Mouse (Mus musculus) granulocyte monocyte progenitor cell, adult 5-6 weeks (primary cell): ENCODE data around the gene Tmem201. TPM values are rescaled to one million over a fixed set of nuclear protein-coding genes. Genes with fewer than 3 reads are reported as not detected.

ENCODE experiments used
- ATAC-seq: replicated peaks from 2 replicates; pipeline ENCODE4 v1.8.0; 2016; ENCODE audit warnings: mild to moderate bottlenecking, moderate TSS enrichment, inconsistent platforms; ENCODE audit not compliant: poor library complexity, severe bottlenecking
- total RNA-seq, 2 experiments: library from RNA; stranded (forward) in 1 of 2; stranded (reverse) in 1 of 2; fragments of 200-712, 200-1000 nt in 1 of 2; fragments of >200 nt in 1 of 2; fragmentation: Nextera tagmentation in 1 of 2; gene quantifications; 2 replicates each; pipeline ENCODE4 v1.2.3; 2014 to 2017

Gene Tmem201
- total RNA-seq, 2 experiments from 2014 or later = 7.1 to 14.0 TPM

DNA sequence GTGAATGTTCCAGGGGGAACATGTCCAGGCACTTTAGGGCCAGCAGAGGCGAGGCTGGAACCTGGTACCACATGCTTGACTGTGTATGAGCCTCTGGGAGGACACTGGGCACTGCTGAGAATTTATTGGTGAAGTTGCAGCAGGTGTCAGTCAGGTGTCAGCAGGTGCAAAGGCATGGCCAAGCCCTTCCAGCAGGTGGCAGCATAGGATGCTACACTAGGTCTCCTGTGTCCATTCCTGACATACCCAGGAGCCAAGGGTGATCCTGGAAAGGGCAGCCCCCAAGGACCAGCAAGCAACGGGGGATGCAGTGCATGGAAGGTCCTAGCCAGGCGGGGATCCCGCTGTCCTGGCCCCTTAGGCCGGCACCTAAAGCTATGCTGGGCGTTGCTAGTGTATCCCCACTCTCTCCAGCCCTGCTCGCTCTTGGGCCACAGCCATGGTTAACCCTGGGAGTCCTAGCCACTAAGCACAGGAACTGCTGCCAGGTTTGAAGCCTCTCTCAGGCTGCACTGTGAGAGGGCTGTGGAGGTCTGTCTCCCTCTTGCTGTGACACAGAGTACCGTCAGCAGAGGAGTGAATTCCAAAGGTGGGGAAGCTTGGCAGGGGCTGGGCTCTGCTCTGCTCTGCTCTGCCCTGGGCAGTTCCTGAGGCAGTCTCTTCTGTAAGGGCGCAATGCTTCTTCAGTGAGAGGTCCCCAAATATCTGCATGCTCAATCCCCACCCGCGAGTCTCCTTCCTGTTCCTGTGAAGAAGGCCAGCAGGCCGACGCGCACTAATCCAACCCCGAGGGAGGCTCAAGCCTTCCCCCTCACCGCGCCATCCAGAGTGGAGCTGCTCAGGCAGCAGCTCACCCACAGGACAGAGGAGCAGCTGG is 13.8 kb downstream of the Tmem201 start:
- ATAC-seq = no peak

DNA sequence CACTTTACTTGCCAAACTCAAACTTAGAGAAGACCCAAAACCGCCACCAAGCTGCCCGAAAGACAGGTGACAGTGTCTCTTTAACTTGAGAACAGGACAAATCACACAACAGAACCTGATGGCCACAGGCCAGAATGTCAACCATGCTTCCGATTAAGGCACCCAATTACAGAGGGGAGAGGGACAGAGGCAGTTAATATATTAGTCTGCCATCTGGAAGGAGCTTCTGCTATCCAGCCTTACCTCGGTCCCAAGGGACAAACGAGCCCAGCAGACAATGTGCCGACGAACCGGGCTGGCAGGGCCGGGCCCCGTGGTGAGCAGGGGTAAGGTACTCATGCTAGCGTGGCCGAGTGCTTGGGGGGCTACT is 14.8 kb downstream of the Tmem201 start:
- no peak for ATAC-seq

DNA sequence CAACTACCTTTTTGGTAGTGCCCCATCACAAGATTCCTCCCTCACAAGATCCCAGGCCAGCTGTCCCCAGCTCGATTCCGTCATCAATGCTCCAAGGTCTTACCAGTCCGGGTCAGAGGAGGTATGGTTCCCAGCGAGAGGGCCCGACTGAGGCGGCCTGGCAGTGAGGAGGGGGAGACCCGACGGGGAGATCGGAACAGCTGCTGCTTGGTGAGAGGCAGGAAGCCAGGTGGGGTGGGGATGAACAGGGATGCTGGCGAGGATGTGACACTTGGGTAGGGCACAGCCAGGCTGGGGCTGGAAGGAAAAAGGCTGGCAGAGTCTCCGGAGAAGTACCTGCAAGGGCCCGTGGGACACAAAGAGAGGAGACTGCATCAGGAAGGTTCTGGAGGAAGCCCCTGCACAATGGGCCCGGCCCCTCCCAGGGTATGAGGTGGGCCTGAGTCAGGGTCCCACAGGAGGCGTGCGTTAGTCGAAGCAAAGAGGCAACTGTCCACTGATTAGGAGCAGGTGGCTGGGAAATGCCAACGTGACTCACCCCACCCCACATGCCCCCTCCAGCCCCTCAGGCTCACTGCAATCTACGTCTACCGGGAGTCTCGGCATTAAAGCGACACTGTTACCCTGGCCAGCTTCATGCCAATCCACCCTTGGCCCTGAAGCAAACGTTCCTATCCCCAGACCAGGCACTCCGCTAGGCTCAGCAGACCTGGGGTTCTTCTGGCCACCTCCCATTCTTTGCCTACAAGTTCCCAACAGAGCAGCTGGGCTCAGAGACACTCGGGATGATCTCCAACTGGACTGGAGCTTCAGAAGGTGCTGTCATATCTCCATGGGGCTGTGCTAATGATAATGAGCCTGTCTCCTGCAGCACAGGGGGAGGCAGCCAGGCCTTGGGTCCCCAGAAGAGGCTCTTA is 15.5 kb downstream of the Tmem201 start:
- no peak for ATAC-seq

DNA sequence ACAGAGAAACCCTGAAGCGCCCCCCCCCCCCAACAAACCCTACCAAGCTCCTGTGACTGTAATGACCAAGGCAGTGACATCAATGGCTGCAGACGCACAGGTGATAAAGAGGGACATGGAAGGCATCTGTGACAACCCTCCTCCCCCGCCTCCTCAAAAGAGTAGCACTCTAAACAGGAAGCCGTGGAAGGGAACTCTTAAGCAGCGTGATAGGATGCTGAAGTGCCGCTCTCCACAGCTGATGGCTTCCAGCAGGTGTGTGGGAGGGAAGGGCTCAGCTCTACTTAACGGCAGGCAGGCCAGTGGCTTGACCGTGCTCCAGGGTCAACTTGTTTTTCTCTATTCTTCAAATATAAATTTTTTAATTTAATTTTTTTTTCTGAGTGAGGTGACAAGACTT is 16.7 kb downstream of the Tmem201 start:
- no peak for ATAC-seq

DNA sequence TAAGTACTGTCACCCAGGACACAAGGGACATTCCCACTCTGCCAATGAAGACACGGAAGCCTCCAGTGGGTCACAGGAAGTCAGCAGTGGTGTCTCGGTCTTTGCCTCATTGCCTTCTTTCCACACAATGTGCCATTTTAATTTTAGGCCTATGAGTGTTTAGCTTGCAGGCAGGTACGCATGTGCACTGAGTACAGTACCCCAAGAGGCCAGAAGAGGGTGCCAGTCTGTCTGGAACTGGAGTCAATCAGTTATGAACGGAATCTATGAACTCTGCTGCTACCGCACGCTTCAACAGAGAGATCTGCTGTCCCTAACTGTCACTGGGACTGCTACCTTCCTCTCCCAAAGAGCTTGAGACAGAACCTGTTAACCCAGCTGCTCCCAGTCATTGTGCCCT is 18.2 kb downstream of the Tmem201 start:
- ATAC-seq = peak; percentile 44

DNA sequence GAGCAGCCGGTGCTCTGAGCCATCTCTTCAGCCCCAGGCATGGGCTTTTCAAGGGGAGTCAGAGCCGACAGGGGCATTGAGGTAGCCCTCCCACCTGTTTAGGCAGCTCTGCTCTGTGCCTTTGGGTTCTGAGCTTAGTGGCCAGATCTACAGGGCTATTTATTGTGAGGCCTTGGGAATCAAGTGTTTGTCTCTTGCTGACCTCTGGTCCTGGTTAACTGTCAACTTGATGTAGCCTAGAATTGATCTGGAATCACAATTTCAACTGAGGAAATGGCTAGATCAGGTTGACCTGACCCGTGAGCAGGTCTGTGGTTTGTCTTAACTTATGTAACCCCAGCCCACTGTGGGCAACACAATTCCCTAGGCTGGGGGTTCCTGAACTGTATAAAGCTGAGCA is 23.3 kb downstream of the Tmem201 start:
- no peak for ATAC-seq

DNA sequence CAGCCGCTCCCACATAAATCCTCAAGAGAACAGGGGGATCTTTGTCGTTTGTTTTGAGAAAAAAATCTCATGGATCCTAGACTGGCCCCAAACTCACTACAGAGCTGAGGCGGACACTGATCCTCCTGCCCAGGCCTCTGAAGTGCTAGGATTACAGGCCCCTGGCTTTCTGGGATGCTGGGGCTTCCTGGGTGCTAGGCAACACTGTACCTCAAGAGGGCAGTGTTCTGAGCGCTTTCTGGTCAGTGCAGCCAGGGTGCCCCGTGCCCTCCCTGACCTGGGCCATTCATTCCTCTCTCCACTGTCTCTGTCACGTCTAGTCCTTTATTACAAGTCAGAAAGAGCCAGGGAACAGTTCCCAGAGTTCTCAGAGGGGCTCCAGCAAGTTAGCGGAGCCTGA is 25.9 kb downstream of the Tmem201 start:
- peak; percentile 63 for ATAC-seq

DNA sequence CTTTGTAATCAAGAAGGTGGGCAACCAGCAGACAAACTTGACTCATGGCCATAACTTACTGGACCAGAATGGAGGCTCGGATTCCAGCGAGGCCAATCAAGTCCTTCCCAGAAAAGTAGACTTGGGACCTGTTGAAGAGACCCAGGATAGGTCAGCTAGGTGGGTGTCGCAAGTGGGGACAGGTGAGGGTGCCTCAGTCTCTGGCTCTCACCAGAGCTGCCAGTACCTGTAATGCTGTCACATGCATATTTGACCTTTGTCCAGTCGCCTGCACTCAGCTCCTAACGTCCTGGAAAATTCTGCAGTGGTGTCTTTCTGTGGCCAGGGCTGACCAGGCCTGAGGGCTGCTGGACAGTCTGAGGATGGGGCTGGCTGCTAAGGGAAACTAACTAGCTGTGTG is 26.4 kb downstream of the Tmem201 start:
- ATAC-seq = no peak

DNA sequence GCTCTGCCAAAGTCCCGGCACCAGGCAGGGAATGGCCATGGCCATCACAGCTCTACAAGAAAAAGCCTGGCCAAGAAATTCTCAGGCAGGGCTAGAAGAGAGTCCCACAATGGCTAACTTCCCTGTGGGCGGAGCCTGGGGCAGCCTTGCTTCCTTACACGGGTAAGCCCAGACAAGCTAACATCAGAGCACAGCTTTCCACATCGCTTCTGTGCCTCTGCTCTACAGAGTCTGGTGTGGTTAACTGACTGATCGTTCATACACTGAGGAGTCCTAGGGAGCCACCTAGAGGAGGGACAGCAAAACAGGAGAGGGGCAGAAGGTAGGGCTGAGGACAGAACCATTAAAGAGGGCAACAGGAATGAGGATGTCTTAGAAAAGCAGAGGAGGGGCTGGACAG is 27.3 kb downstream of the Tmem201 start:
- peak; percentile 95 for ATAC-seq

DNA sequence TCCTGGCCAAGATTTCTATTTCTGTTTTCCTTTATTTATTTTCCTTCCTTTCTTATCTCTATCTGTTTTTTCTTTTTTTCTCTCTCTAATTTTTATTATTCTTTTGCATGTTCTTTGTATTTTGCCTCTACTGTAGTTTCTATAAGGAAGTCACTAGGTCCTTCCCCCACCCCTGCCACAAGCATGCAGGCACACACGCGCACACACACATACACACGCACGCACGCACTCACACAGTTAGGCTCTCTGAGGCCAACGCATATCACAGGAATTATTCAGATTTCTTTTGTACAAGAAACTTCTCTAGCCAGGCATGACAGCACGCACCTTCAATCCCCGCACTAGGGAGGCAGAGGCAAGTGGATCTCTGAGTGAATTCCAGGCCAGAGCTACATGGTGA is 31.9 kb downstream of the Tmem201 start:
- no peak for ATAC-seq

DNA sequence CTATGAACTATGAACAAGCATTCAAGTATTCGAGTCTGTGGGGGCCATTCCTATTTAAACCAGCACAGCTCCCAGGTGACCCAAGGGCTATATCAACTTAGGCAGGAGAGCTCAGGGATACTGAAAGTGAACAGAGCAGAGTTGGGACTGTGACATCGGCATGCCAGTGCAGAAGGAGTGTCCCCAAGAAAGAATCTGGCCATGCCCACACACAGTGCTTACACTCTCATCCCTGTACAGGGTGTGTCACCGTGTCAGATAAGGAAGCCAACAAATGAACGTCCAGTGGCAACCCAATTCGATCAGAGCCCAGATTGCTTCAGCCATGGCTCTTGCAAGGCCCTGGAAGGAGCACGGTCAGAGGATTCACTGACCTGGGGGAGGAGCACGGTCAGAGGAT is 32.5 kb downstream of the Tmem201 start:
- 0 out of 2 replicates have a peak, but pooled peaks have one; percentile 7 for ATAC-seq

DNA sequence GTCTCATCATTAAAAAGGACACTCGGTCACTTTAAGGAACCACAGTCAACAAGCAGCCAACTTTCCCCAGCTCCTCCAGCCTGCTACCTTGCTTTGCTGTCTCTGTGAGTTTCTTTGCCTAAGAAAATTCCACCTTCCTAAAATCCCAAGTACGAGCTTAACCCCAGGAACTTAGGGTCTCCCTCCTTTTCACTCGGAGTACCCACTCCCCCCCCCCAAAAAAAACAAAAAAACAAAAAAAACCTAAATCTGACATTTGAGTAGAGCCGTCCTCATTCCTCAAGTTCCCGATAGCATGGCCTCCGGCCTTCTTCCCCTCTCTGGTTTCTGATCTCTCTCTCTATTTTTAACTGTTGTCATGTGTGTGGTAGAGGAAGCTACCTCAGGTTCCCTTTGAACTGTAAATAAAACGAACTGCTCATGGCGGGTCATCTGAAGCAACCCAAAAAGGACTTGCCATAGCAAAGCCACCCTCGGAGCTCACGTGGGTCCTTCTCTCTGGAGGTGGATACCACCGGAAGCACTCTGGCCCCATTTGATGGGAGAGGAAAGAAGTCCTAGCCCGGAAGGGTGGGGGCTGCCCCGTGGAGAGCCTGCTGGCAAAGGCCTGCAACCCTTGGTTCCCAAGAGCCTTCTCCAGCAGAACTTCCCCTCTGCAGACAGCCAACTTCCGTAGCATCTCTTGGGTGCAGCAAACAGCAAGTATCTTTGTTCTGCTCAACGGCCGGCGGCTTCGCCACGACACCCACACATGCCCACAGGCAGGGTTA is 35.4 kb downstream of the Tmem201 start, which contains the start of gene Pik3cd:
Gene Pik3cd (minus strand): TSS at position 362 of the 770 bp plus-strand sequence.
- ATAC-seq = peak; percentile 57

DNA sequence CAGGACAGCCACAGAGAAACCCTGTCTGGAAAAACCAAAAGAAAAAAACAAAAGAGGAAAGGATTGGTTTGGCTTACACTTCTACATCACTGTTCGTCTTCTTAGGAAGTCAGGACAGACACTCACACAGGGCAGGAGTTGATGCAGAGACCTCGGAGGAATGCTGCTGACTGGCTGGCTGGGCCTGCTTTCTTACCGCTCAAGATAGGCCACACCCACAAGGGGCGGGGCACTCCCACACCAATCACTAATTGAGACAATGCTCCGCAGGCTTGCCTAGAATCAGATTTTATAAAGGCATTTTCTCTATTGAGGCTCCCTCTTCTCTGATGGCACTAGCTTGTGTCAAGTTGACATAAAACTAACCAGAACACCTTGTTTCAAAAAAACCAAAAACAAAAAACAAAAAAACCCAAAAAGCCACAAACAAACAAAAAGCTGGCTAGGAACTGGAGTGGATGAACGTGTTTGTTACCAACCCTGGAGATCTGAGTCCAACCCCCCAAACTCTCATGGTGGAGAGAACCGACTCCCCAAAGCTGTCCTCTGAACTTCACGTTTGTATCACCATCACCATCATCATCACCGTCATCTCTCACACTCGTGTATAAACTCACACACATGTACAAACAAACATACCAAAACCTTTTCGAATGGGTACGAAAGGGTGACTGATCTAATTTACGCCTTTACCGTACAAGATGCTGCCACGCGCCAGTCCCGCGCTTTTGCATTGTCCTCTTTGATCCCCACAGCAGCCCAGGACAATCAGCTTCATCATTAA is 36.2 kb downstream of the Tmem201 start:
- ATAC-seq = peak; percentile 14; the same call in 1 of the 2 replicates

DNA sequence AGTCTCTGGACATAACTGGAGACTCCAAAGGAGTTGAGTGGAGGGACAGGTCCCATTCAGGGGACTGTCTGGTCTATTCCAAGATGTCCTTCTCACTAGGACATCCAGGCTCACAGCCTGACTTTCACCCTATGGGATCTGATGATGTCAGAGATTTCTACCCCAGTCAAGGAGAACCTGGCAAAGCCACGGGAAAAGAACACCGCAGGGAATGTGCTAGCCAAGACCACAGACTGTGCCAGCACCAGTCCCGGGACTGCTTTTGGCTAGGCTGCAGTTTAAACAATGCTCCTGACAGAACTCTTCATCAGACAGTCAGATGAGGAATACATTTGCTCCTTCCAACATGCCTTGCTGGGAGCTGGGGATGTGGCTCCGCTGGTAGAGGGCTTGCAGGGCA is 37.9 kb downstream of the Tmem201 start:
- no peak for ATAC-seq

DNA sequence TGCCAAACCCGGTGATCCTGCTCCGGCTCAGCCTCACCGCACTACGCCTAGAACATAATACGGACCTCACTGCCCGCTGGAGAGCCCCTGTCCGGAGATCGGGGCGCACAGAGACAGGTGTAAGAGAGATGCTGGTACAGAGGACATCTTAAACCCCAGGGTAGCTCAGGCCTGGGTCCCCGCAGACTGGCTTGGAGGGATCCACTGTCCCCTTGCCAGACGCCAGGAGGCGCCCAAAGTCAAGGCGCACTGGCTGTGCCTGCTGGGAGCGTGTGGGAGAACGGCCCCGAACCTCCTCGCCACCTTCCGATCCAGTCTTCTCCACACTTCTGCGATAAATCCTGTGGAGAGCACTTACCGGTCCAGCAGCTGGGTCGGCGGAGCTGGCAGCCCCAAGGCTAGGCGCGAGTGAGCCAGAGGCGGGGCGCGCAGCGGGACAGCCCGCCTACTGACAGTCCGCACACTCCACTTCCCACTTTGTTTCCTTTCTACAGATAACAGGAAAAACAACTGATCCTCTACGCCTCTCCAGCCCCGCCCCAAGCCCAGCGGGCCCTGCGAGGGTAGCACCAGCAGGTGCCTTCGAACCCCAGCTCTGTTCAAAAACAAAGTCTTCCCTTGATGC is 39.5 kb downstream of the Tmem201 start:
- ATAC-seq = peak; percentile 31

DNA sequence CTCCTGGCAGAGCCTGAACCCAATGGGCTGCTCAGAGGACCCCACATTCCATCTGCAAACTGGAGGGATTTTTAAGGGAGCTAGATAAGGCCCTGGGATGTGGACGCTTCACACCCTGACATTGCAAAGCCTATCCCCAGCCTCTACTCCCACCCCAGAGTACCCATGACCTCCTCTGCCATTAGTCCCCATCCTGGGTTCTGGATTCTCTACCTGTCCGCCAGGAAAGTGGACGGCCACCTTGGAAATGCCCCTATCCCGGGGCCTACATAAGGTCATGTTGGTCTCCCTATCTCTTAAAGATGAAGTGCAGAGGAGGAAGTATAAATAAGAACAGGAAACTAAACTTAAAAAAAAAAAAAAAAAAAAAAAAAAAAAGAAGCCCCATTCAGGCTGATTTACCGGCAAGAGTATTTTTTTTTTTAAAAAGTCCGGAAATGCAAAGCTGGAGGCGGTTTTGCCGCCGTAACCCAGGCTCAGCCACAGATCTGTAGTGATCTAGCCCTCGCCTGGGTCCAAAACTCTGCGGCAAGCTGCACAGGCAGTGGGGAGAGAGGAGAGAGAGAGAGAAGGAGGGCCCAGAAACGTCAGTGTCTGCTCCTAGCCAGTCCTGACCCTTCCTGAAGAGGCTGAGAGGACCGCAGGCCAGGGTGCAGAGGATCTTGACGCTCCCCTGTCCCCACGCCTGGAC is 40.2 kb downstream of the Tmem201 start:
- peak; percentile 38 for ATAC-seq

DNA sequence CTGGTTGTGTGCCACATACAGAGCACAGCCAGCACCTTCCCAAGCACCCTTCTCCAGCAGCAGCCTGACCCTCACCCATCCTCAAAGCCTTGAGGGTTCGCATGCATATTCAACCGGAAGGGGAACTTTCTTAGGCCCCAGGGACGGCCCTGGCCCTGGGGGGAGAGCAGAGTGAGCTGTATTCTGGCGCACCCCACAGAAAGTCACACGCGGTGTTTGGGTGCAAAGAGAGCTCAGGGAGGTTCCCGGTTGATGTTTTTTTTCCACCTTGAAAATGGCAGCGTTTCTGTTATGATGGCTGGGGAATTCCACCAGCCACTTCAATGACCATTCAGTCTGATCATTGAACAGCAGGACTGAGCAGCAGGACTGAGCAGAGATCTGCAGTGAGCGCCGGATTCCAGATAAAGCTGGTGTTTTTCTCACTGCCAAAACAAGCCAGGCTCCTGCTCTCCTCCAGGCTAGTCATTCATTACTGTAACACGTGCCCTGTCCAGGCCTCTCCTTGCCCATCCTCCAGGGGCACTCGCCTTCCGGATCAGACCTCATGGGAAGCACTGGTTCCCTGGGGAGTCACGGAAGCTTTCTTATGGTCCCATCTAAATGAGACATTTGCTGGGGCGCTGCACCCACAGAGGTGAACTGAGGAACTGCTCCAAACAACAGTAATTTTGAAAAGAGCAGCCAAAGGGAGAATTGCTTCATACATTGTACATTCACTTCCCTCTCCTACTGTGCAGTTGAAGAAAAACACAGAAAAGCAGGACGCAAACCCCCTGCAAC is 41.5 kb downstream of the Tmem201 start:
- peak; percentile 65 for ATAC-seq

DNA sequence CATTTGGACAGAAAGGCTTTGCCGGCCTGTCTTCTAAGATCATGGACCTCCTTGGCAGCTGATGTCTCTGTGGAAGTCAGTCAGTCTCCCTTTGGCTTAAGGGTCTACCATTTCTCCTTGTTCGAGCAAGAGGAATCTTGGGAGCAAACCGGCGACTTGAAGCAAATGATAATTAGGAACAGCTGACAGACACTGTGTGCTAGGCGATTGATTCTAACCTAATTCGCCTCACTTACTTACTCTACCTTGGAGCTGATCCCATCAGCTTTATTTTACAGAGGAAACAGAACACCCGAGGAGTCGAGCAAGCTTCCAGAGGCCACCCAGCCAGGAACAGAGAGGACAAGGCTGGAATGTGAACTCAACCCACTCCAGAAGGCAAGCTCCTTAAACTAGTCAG is 46.5 kb downstream of the Tmem201 start:
- ATAC-seq = no peak
